Mouse (Mus musculus) lung, postnatal 10 days (tissue): ENCODE measurements around the gene Arhgap40.

ENCODE experiments used
- DNase-seq: peaks from one replicate; pipeline ENCODE4 v3.0.0; 2021

Arhgap40 gene

GRCm38 (mm10) chr2:158550067-158550466, 37.5 kb downstream of the Arhgap40 start:
- peak; percentile 85 for DNase-seq

DNA sequence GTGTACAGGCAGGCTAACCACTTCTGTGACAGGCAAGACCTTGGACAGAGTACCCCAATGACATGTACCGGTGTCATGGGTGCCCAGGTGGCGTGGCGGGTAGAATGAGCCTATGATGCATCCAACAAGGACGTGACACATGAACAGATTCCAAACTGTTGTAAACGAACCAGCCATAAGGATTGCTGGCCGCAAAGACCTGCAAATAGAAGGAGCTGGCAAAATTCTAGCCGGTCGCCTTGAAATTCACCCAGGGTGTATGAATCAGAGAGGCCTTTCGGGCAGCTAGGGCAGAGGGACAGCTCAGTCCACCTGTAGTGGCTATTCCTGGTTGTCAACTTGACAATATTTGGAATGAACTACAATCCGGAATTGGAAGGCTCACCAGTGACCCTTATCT, 41.8 kb downstream of the Arhgap40 start:
- DNase-seq = no peak

- DNase-seq = peak; percentile 69
These were observed 42.7 kb downstream of the Arhgap40 start for GRCm38 (mm10) chr2:158555252-158555651.

DNA sequence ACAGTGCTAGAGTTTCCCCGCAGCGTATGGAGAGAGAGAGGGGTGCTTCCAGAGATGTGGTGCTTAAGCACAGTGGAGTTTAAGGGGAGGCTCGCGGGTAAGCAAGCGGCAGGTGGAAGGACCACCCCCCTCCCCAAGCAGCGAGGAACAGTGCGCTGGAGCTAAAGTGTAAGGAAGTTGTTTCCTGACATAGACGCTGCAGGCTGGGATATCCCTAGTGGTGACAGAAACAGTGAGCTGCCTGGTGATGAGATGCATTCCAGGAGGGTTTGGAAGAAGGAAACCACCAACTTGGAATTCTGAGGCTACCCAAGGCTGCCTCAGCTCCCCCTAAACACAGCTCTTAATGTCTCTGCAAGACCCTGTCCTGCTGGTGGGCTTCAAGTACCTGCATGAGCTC, 43.2 kb downstream of the Arhgap40 start:
- DNase-seq = no peak

DNA sequence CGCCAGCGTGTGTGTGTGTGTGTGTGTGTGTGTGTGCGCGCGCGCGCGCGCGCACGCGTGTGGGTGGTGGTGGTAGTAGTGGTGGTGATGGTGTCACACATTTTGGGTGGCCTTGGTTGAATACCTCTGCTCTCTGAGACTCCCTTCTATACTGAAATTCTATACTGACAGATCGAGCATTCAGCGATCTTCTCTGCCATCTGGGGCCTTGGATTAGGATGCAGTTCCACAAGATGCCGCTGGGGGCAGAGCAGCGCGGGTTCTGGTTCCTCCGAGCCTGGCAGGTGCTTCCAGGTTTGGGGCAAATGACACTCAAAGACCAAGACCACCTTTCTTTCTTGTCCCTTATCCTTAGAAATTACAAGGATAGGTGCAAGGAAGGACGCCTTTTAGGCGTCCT, 43.6 kb downstream of the Arhgap40 start:
- peak; percentile 74 for DNase-seq

GRCm38 (mm10) chr2:158556750-158557149, 44.2 kb downstream of the Arhgap40 start:
- no peak for DNase-seq

GRCm38 (mm10) chr2:158559945-158560344, 47.3 kb downstream of the Arhgap40 start:
- DNase-seq = no peak

DNA sequence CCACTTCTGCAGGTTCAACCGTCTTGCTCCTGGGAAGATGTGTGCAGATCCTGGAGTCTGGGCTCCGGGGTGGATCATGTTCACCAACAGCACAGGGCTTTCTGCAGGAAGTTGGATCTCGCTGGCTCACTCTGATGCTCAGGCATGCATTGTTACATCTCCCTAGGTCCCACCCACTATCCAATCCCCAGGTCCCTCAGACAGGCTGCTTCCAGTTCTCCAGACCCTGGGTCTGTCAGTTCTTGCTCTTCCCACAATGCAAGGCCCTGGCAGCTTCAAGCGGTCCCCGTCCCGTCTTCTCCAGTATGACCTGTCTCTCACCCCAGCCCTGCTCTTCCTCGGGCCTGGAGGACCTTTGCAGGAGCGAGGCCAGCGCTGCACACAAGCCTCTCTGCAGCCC, 48.2 kb downstream of the Arhgap40 start:
- DNase-seq = no peak

DNA sequence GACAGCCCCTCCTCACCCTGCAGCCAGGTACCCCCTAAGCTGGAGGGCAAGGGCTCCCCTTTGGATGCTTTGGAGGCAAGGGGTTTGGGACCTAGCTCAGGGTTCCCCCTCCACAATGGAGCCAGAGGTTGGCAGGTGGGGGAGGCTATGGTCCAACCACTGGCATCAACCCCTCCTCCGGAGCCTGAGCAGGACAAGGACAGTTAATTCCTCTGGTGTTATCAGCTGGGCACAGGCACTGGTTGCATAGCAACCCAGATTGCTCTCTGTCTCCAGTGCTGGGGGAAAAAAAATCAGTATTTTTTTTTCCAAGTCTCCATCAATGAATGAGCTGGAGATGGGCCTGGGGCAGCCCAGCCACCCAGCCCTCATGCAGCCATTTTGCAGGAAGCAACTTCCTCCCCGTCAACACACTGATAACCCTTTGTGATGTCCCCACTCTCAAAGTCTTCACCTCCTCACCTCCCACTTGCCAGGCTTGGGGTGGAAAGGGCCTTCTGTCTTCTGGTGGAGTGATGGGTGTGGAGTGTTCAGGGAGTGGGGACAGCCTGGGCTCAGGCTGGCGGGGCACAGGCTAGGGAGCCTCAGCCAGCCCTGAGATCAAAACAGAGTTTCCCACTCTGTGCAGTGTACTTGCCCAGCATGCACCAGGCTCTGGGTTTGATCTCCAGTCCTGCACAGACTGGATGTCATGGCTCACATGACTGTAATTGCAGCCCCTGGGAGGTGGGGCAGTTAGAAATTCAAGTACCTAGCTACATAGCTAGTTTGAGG, 49.0 kb downstream of the Arhgap40 start:
- no peak for DNase-seq

- DNase-seq = peak; percentile 73
These were observed 58.0 kb downstream of the Arhgap40 start for GRCm38 (mm10) chr2:158570421-158571081.

- no peak for DNase-seq
These were observed 67.4 kb downstream of the Arhgap40 start for GRCm38 (mm10) chr2:158579979-158580378.

- DNase-seq = peak; percentile 64
These were observed 72.2 kb downstream of the Arhgap40 start for GRCm38 (mm10) chr2:158584621-158585358.

DNA sequence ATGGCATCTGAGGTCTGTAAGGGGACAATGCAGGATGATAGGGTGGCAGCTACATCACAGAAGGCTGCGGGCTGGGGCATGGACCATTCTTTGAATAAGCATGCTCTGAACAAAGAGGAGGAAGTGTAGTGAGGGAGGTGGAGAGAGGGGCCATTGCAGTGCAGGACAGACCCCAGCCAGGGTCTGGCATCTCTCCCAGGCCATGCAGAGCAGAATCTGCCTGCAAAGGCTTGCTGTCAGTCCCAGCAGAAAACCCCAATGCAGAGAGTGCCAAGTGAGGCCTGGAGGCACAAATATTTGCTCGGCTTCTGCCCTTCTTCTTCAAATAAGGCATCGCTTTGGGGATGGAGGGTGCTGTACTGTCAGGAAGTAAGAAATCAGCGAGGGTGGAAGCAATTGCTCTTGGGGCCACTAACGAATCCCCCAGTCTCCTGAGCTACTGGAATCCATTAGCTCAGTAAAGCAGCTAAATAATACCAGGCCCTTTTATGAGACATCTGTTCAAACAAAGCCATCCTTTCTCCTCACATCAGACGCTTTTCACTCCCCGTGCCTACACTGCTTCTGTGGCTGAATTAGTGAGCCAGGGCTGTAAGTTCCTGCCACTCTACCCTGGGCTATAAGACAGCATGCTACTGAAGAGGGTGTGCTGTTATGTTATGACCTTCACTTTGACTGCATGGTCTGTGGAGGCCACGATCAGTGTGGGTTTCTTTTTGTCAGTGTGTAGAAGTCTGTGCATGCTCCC, 76.1 kb downstream of the Arhgap40 start:
- no peak for DNase-seq

- no peak for DNase-seq
These were observed 77.9 kb downstream of the Arhgap40 start for GRCm38 (mm10) chr2:158590495-158590894.

DNA sequence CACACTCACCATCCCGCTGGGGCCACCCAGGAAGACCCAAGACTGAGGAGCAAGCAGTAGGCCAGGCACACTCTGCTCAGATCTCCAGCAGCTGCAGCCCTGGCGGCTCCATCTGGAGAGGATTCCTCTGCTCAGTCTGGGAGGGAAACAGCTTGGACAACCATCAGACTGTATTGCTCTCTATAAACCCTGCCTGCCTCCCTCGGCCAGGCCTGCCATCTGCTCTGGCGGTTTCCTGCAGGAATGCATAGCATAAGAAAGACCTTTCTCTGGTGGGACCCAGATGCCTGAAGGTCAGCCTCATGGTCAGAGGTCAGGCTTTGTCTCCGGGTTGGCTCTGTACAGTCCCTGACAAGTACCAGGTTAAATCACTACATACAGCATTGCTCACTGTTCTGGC, 78.7 kb downstream of the Arhgap40 start:
- DNase-seq = no peak

GRCm38 (mm10) chr2:158593371-158593770, 80.8 kb downstream of the Arhgap40 start:
- no peak for DNase-seq

- peak; percentile 36 for DNase-seq
These were observed 82.5 kb downstream of the Arhgap40 start for GRCm38 (mm10) chr2:158595103-158595502.

DNA sequence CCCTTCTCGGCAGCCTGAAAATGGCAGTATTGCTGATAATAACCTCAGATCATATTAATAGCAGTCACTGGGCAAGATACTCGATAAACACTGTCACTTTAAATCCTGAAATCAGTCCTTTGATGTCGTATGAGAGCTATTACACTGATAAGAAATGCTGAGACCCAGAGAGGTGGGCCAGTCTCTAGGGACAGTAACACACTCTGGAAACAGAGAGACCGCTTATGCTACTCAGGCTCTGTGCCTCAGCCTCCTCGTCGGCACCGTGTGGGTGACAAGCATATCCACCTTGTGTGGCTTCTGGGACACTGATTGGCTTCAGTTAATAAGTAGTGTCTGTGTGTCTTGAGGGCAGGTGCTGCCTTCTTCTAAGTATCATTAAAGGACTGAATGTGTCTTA, 83.0 kb downstream of the Arhgap40 start:
- DNase-seq = no peak

GRCm38 (mm10) chr2:158596803-158597202, 84.2 kb downstream of the Arhgap40 start:
- DNase-seq = no peak
